Mouse (Mus musculus) E14TG2a.4 (cell line): ENCODE measurements at regions not wholly inside any gene's neighbourhood (a gene's known extent, or its start where the extent isn't known, plus 50 kb on each side); places are given as distances from the start of the nearest gene placed in this dataset.

Experiments used
- CTCF ChIP-seq: conservative IDR thresholded peaks from 2 replicates; pipeline ENCODE4 v1.5.1; 2014; ENCODE audit warnings: low read length
- NANOG ChIP-seq: IDR thresholded peaks from 2 replicates; pipeline ENCODE4 v1.6.1; 2014; ENCODE audit warnings: borderline replicate concordance, low read length, mixed read lengths
- POU5F1 ChIP-seq: IDR thresholded peaks from 2 replicates; pipeline ENCODE4 v1.6.1; 2014; ENCODE audit warnings: low read length, borderline replicate concordance

GRCm38 (mm10) chr9:52591188-52591587, 88.4 kb downstream of the AI593442 start:
- TF ChIP-seq CTCF, result no peak
- TF ChIP-seq NANOG, result no peak
- TF ChIP-seq POU5F1, result no peak
